Mouse (Mus musculus) midbrain, postnatal 0 days (tissue): ENCODE results near the gene Aftph. TPM values are rescaled to one million over a fixed set of nuclear protein-coding genes. Genes with fewer than 3 reads are reported as not detected.

Source experiments
- ATAC-seq: fragments of 200-750 bp; cut with Nextera tagmentation; 2 replicates; pipeline ENCODE4 v1.8.0; 2017; ENCODE audit warnings: moderate number of reproducible peaks, mild to moderate bottlenecking, moderate TSS enrichment, moderate library complexity; ENCODE audit not compliant: low FRiP score
- DNase-seq: peaks from one replicate; pipeline ENCODE4 v3.0.0-alpha.2; 2015; ENCODE audit warnings: low spot score
- H3K27ac ChIP-seq: fragments of 300-500 bp; sonication (generic); 2 replicates; pipeline ENCODE4 v1.5.1; 2014; ENCODE audit warnings: low read depth, mild to moderate bottlenecking, low read length, mixed read lengths
- H3K27me3 ChIP-seq: fragments of 300-500 bp; sonication (generic); 2 replicates; pipeline ENCODE4 v1.6.1; 2014; ENCODE audit warnings: low read length, control low read depth, mixed read lengths; ENCODE audit not compliant: insufficient read depth
- H3K36me3 ChIP-seq: fragments of 300-500 bp; sonication (generic); 2 replicates; pipeline ENCODE4 v1.6.1; 2014; ENCODE audit warnings: low read length, control low read depth, mixed read lengths; ENCODE audit not compliant: insufficient read depth
- H3K4me1 ChIP-seq: fragments of 300-500 bp; sonication (generic); 2 replicates; pipeline ENCODE4 v1.6.1; 2014; ENCODE audit warnings: mild to moderate bottlenecking, control low read depth, antibody characterized with exemption, low read length, mixed read lengths; ENCODE audit not compliant: insufficient read depth
- H3K4me2 ChIP-seq: fragments of 300-500 bp; sonication (generic); 2 replicates; pipeline ENCODE4 v1.6.1; 2014; ENCODE audit warnings: low read depth, mild to moderate bottlenecking, low read length, mixed read lengths; ENCODE audit not compliant: poor library complexity, severe bottlenecking
- H3K4me3 ChIP-seq: fragments of 300-500 bp; sonication (generic); 2 replicates; pipeline ENCODE4 v1.5.1; 2014; ENCODE audit warnings: low read depth, mild to moderate bottlenecking, low read length, moderate library complexity
- H3K9ac ChIP-seq: fragments of 300-500 bp; sonication (generic); replicated peaks from 2 replicates; pipeline ENCODE4 v1.6.1; 2014; ENCODE audit warnings: mild to moderate bottlenecking, low read length, moderate library complexity, mixed read lengths; ENCODE audit not compliant: poor library complexity, severe bottlenecking
- H3K9me3 ChIP-seq: fragments of 300-500 bp; sonication (generic); 2 replicates; pipeline ENCODE4 v1.6.1; 2016; ENCODE audit warnings: low read length, control low read depth
- CTCF ChIP-seq: IDR thresholded peaks from 2 replicates; pipeline ENCODE4 v1.5.1; 2016; ENCODE audit warnings: antibody characterized with exemption, mild to moderate bottlenecking
- WGBS: fragments of 180-500 bp; shearing (Covaris S2); extraction: QIAGEN DNeasy Blood & Tissue Kit; methylation state at CpG from one replicate; pipeline ENCODE4 v1.1.7; 2014; 5-methylcytosine and 5-hydroxymethylcytosine counted together
- polyA plus RNA-seq: library from polyadenylated mRNA; unstranded; fragments of >200 nt; fragmentation: Nextera tagmentation; extraction: Ambion mirVana; gene quantifications from 2 replicates; pipeline ENCODE4 v1.2.1, GENCODE M21; 2015
- total RNA-seq: library from RNA; depleted of rRNA; stranded (reverse); fragments of >200 nt; gene quantifications from 2 replicates; pipeline ENCODE4 v1.2.3, GENCODE M21; 2014

The Aftph gene
- total and polyA plus RNA-seq, 2 experiments from 2014 or later: 23.4 to 41.2 TPM

GRCm38 (mm10) chr11:20660111-20661097 lies 81.0 kb downstream of the Aftph start:
- Histone ChIP-seq H3K4me2 (no peak overlapping the region), H3K27ac (no peak overlapping the region), H3K9ac (no peak overlapping the region), H3K4me1 (peaks cover 10% of the 10 kb centered on the region; the same call in 1 of the 2 replicates), H3K27me3 (no peaks in the 10 kb centered on the region), H3K9me3 (no peaks in the 10 kb centered on the region), H3K4me3 (no peak overlapping the region), H3K36me3 (no peaks in the 10 kb centered on the region)
- no peak for DNase-seq
- no peak for TF ChIP-seq CTCF
- ATAC-seq: no peak
- WGBS: 89% methylated on average over 14 of the region's 14 CpGs

GRCm38 (mm10) chr11:20659094-20659493 lies 82.3 kb downstream of the Aftph start:
- DNase-seq: no peak
- no peak overlapping the region for H3K9ac ChIP-seq
- no peak for TF ChIP-seq CTCF
- no peaks in the 10 kb centered on the region for H3K9me3 ChIP-seq
- no peaks in the 10 kb centered on the region for H3K27me3 ChIP-seq
- no peak overlapping the region for H3K4me2 ChIP-seq
- peaks cover 2% of the 10 kb centered on the region; the same call in 1 of the 2 replicates for H3K36me3 ChIP-seq
- no peak overlapping the region for H3K4me3 ChIP-seq
- 53% methylated on average over 3 of the region's 3 CpGs for WGBS
- H3K27ac ChIP-seq: no peak overlapping the region
- H3K4me1 ChIP-seq: peaks cover 13% of the 10 kb centered on the region; the same call in 1 of the 2 replicates
- ATAC-seq: no peak

GRCm38 (mm10) chr11:20656711-20657057 lies 84.7 kb downstream of the Aftph start:
- Histone ChIP-seq H3K9me3 (no peaks in the 10 kb centered on the region), H3K27me3 (no peaks in the 10 kb centered on the region), H3K4me3 (no peak overlapping the region), H3K27ac (peak overlapping the region; percentile 69), H3K4me1 (peaks cover 13% of the 10 kb centered on the region; the same call in 1 of the 2 replicates), H3K36me3 (peaks cover 2% of the 10 kb centered on the region; the same call in 1 of the 2 replicates), H3K9ac (peak overlapping the region; percentile 52), H3K4me2 (peak overlapping the region; percentile 34)
- ATAC-seq (peak; percentile 42; the same call in 1 of the 2 replicates), DNase-seq (peak; percentile 38)
- 18% methylated on average over 10 of the region's 10 CpGs for WGBS
- TF ChIP-seq CTCF: no peak

- Histone ChIP-seq H3K27me3 (no peaks in the 10 kb centered on the region), H3K4me1 (peaks cover 13% of the 10 kb centered on the region; the same call in 1 of the 2 replicates), H3K27ac (peak overlapping the region; percentile 69), H3K4me3 (no peak overlapping the region), H3K4me2 (peak overlapping the region; percentile 34), H3K9me3 (no peaks in the 10 kb centered on the region), H3K36me3 (peaks cover 2% of the 10 kb centered on the region; the same call in 1 of the 2 replicates), H3K9ac (peak overlapping the region; percentile 52; the same call in 1 of the 2 replicates)
- peak; percentile 81 for ATAC-seq
- no peak for TF ChIP-seq CTCF
- DNase-seq: peak; percentile 89
- 10% methylated on average over 16 of the region's 18 CpGs for WGBS
These were observed 85.3 kb downstream of the Aftph start for GRCm38 (mm10) chr11:20655795-20656710.

- Histone ChIP-seq H3K9me3 (no peaks in the 10 kb centered on the region), H3K36me3 (peaks cover 6% of the 10 kb centered on the region; the same call in 1 of the 2 replicates), H3K27ac (no peak overlapping the region), H3K4me1 (peaks cover 17% of the 10 kb centered on the region), H3K27me3 (no peaks in the 10 kb centered on the region), H3K9ac (no peak overlapping the region), H3K4me3 (no peak overlapping the region), H3K4me2 (no peak overlapping the region)
- 29% methylated on average over 1 of the region's 1 CpGs for WGBS
- no peak for TF ChIP-seq CTCF
- ATAC-seq (no peak), DNase-seq (no peak)
These were observed 90.2 kb downstream of the Aftph start for GRCm38 (mm10) chr11:20651166-20651565.
